Mouse (Mus musculus) embryonic fibroblast, embryonic 13.5 days (primary cell): ENCODE results near the gene Krt14. TPM values are rescaled to one million over a fixed set of nuclear protein-coding genes. Genes with fewer than 3 reads are reported as not detected.
A peak's percentile ranks its signal among the peaks of the same experiment; 100 is the strongest.

Experiments
- H3K27ac ChIP-seq: 2 replicates; pipeline ENCODE4 v1.5.1; 2012; ENCODE audit warnings: low read length, control low read depth, inconsistent platforms; ENCODE audit not compliant: insufficient read depth
- H3K4me1 ChIP-seq: 2 replicates; pipeline ENCODE4 v1.6.1; 2011; ENCODE audit warnings: low read length; ENCODE audit not compliant: control insufficient read depth, insufficient read depth
- H3K4me3 ChIP-seq: 2 replicates; pipeline ENCODE4 v1.5.1; 2011; ENCODE audit warnings: mild to moderate bottlenecking, control low read depth, low read length; ENCODE audit not compliant: insufficient read depth
- CTCF ChIP-seq: IDR thresholded peaks from 2 replicates; pipeline ENCODE4 v1.5.1; 2011; ENCODE audit warnings: mild to moderate bottlenecking, control low read depth, low read length, moderate library complexity, borderline replicate concordance; ENCODE audit not compliant: insufficient read depth
- POLR2A ChIP-seq: IDR thresholded peaks from 2 replicates; pipeline ENCODE4 v1.6.1; 2011; ENCODE audit warnings: low read depth, mild to moderate bottlenecking, control low read depth, low read length, moderate library complexity
- polyA plus RNA-seq: library from polyadenylated mRNA; stranded (reverse); fragments of >200 nt; gene quantifications from 2 replicates; pipeline ENCODE4 v1.2.4, GENCODE M21; 2011; ENCODE audit warnings: low read depth; ENCODE audit not compliant: missing spikeins, insufficient read length

Gene Krt14
- polyA plus RNA-seq, 1 experiment, result not detected

DNA sequence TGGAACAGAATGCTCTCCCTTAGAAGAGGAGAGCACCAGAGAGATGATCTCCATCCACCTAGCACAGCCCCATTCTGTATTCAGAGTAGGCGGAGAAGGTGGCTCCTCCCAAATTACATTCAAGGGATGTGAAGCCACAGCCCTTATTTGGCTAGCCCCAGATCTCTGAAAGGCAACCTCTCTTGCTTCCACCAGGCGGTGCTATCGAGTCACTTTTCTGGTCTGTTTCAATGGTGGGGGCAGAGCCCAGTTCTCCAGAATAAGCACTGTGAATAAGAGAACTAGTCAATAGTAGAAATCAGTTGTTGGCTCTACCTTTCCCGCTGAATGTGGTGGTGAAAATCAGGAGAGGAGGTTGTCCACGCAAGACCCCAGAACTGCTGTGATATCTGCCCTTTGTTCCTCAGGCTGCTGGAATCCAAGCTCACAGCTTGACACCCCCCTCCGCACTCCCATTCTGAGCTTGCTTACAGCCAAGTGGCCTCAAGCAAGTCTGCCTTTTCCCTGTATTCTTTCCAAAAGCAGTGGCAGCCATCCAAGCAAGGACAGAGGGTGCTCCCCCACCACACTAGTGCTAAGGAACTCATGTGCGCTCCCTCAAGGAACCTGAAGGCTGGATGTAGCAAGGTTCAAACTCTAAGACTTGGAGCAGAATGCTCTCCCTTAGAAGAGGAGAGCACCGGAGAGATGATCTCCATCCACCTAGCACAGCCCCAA, 7.1 kb downstream of the Krt14 start:
- TF ChIP-seq POLR2A (no peak), CTCF (no peak)
- H3K27ac ChIP-seq, result no peak overlapping the region
- no peaks in the 10 kb centered on the region for H3K4me1 ChIP-seq
- H3K4me3 ChIP-seq, result no peak overlapping the region

DNA sequence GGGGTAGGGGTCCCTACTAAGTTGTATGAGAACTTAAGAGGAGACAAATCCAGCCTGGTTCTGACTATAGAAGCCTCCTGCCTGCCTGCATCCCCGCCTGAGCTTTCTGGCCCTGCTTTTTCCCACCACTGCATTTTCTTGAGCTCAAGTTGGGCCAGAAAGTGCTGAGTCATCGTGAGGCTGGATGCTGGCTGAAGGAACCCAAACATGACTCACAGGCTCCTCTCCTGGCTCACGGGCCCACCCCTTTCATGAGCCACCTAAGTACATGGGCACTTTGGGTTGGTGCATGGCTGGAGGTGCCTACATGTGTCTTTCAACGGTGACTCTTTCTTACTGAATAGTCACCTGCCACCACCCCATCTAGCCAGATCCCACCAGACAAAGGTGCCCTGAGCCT, 8.7 kb downstream of the Krt14 start:
- no peak overlapping the region for H3K4me3 ChIP-seq
- TF ChIP-seq CTCF (no peak), POLR2A (no peak)
- no peak overlapping the region for H3K27ac ChIP-seq
- H3K4me1 ChIP-seq, result no peaks in the 10 kb centered on the region

DNA sequence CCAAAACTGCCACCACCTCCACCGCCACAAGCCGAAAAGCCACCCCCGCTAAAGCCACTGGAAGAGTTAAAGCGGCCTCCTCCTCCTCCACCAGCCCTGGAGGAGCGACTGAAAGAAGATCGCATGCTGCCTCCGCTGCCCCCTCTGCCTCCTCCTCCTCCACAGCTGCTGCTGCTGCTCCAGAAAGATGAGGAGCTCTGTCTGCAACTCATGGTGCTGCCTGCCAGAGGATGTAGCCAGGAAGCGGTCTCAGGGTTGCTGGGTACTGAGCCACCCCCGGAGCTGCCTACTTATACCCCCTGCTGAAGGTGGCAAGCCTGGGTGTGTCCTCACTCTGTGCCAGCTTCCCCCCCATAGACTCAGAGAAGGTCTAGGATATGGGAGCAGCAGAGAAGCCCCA, 14.4 kb downstream of the Krt14 start, which contains the start of gene Krt9:
Gene Krt9 (minus strand): TSS at position 255 of the 400 bp plus-strand sequence.
- TF ChIP-seq POLR2A (no peak), CTCF (no peak)
- H3K4me3 ChIP-seq, result no peak within 1 kb of the TSS
- no peaks in the 10 kb centered on the region for H3K4me1 ChIP-seq
- no peak within 1 kb of the TSS for H3K27ac ChIP-seq

DNA sequence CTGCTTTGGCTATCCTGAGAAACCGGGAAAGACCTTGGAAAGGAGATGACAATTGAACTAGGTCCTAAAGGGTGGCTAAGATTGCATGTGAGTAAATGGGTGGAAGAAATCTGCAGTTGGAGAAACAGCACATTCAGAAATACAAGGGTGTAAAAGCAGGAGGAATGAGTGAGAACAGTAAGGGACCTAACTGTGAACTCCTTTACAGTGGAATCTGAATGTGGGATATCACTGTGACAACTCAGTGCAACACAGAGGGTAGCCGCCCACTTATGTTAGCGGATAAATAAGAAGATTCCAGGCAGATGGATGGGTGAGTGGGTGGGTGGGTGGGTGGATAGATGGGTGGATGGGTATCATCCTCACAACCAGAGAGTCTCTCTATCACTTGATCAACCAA, 15.5 kb downstream of the Krt14 start:
- H3K27ac ChIP-seq, result no peak overlapping the region
- no peak overlapping the region for H3K4me3 ChIP-seq
- H3K4me1 ChIP-seq, result no peaks in the 10 kb centered on the region
- TF ChIP-seq POLR2A, result no peak
- no peak for TF ChIP-seq CTCF

DNA sequence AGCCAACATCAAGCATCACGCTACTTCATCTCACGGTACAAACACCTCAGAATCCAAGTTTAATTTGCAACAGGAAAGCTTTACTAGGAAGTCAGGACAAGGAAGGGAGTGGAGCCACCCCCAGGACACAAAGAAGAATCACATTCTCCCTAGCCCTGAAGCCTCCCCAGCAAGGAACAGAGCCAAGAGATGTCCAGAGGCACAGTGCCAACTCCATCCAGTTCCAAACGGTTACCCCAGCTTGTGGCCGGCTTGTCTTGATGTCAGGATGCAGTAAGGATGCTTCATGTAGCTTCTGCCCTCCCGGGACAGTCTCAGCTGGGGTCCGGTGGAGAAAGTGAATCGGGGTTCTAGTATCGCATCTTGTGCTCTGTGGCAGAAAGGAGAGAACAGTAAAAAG, 20.6 kb downstream of the Krt14 start:
- Histone ChIP-seq H3K4me3 (no peak overlapping the region), H3K27ac (no peak overlapping the region), H3K4me1 (no peaks in the 10 kb centered on the region)
- TF ChIP-seq CTCF, result no peak
- TF ChIP-seq POLR2A, result no peak

DNA sequence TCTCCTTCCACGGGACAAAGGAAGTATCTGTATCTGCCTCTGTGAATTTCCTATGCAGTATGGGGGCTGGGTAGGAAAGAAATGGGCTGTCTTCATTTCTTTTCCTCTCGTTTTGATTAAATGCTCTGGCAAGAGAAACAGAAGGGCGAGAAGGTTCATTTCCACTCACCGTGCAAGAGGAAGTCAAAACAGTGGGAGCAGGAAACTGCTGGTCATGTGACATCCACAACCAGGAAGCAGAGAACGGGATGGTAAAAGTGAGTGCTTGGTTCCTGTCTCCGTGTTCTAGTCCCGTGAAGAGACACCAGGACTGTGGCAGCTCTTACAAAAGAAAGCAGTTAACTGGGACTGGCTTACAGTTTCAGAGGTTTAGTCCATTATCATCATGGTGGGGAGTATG, 25.6 kb downstream of the Krt14 start:
- Histone ChIP-seq H3K27ac (no peak overlapping the region), H3K4me1 (no peaks in the 10 kb centered on the region), H3K4me3 (no peak overlapping the region)
- no peak for TF ChIP-seq CTCF
- TF ChIP-seq POLR2A, result no peak

DNA sequence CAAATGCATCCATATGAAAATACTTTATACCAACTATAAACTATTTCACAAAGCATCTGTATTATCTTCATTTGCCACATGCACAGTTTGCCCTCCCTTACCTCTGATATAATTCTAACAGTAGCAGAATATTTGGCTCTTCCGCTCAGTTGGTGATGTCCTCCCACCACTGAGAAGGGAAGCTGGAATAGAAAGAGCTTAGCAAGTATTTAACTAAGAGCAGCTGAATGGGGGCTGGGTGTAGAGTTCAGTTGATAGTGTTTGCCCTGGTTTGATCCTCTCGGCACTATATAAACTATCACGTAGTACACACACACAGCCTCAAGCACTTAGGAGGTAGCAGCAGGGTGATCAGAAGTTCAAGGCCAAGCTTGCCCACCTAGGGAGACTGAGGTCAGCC, 28.1 kb downstream of the Krt14 start:
- Histone ChIP-seq H3K27ac (no peak overlapping the region), H3K4me1 (no peaks in the 10 kb centered on the region), H3K4me3 (no peak overlapping the region)
- TF ChIP-seq CTCF, result no peak
- TF ChIP-seq POLR2A, result no peak

DNA sequence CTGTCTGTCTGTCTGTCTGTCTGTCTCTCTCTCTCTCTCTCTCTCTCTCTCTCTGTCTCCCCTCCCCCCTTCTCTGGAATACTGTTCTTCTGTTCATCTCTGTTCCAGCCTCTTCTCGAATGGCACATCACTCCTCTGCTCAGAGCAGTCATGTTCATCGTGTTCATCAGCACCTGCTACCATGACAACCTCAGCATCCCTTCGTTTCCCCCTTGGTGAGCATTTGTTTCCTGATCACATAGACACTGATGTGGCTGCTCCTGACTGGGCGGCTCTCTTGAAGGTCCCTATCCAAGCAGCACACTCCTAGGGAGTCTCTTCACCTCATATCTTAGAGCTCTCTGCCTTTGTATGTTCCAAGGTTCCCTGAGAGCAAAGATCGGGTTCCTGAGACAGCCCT, 29.0 kb downstream of the Krt14 start:
- Histone ChIP-seq H3K27ac (no peak overlapping the region), H3K4me3 (no peak overlapping the region), H3K4me1 (no peaks in the 10 kb centered on the region)
- no peak for TF ChIP-seq CTCF
- no peak for TF ChIP-seq POLR2A

DNA sequence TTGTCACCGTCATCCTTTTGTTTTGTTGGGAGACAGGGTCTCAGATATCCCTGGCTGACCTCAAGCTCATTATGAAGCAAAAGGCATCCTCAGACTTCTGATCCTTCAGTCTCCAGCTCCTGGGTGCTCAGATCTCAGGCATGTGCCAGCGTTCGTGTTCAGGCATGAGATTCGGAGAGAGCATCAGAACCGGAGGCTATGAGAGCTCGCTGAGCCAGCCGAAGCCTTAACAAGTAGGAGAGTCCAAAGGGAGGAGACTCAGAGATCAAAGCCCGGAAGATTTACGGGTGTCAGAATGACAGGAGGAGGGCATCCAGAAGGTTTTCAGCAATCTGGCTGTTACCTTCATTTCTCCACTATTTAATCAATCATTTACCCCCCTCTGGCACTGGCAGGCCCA, 30.6 kb downstream of the Krt14 start:
- no peak for TF ChIP-seq CTCF
- TF ChIP-seq POLR2A, result no peak
- Histone ChIP-seq H3K4me1 (no peaks in the 10 kb centered on the region), H3K4me3 (no peak overlapping the region), H3K27ac (no peak overlapping the region)

DNA sequence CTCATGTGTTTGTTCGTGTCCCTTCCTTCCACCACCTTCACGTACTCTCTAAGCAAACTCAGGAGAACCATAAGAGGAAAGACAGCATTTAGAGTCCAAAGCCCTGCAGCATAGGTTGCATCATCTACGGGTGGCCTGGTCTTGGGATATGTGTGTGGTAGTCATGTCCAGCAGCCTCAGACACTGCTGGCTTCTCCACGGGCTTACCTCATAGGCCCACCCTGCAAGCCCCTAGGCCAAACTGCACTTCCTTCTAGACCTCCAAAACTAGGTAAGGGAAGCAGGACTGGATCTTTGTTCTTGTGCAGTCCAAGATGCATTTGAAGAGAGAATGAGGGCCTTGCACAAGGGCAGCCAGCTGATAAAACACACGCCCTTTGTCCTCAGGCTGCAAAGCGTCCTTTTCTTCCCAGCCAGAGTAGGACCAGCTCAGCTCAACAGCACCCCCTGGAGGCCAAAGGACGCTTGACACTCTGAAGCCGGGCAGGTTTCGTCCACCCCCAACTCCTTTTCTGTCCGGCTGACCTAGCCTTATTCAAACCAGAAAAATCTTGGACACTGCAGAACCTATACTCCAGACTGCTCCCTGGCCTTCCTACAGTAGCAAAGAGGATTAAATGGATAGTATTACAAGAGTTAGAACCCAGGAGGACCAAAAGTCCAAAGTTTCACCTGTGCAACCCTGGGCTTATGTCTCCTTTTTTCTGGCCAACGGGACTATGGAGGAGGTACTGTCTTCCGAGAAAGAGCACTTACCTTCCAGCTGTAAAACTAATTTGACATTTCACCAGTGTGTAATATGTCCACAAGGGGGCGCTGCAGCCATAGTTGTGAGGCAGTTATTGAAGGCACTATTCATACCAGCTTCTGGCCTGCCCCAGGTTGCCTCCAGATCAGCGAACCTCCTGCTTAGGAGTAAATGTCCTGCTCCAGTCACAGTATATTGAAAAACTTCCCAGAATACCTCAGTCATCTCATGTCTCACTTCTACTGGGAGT, 38.3 kb downstream of the Krt14 start:
- no peak overlapping the region for H3K27ac ChIP-seq
- H3K4me3 ChIP-seq, result no peak overlapping the region
- TF ChIP-seq POLR2A (no peak), CTCF (peak; percentile 92)
- H3K4me1 ChIP-seq, result no peaks in the 10 kb centered on the region
